Mouse (Mus musculus): ENCODE results near the gene Olfr282.

DNA sequence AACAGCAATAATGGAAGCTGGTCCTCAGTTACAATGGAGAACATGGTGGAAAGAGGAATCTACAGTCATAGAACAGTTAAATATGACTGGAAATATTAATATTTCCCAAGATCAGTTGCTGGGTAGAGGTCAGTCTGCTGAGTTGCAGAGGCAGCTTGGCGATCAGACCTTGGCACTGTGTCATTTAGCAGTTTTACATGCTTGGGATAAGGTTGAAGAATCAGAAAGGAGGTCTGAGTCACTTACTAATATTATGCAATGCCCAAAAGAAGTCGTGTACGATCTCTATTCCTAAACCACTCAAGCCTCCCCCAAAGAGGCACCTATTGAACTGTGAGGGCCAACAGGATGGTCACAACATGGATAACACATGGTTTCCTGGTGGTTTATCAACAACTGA, 13.5 kb downstream of the Olfr282 start:
- TF ChIP-seq CTCF (IDR thresholded peaks at IDR 0.05; ENCODE audit: low read depth) (no peak), EP300 (optimal IDR thresholded peaks at IDR 0.05) (no peak)

All from stomach, postnatal 0 days (tissue).